Comparison of ENCODE assay signal across 19 mouse cellular contexts in the genomic region with DNA sequence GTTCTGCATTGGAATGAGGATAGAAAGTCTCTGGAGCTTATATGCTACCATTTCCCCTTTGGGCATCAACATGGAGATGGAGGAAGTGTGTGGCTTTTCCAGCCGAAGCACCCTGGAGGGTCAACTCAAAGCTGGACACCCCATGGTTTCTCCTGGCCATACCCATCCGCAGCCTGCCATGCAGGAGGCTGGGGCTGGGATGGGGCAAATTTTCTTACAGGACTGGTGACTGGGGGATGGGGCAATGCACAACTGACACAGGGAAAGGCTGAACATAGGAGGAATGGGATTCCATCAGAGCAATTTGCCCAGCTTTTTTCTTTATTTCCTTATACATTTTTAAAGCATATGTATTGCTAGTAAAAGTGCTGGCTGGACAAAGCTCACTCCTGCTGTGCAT.
DNase-seq lines count a peak whose midpoint lies in the region; ATAC-seq and TF ChIP-seq lines count a peak whose summit lies in the region.
"Had no signal": no experiment of that assay in that cellular context is flagged by ENCODE, and none has a peak within 500 bp of the region (broad histone marks: within the 10 kb centered on the region; RNA-seq: fewer than 3 reads in every experiment).

No protein-coding gene starts in this region.

- no peaks in the 10 kb centered on the region for H3K27me3 ChIP-seq in neural tube, embryonic 14.5 days (ENCODE audit: control insufficient read depth, insufficient read depth, low read length)
- H3K27me3 ChIP-seq in neural tube, embryonic 15.5 days (replicated peaks) = no peaks in the 10 kb centered on the region
- H3K27me3 ChIP-seq: embryonic facial prominence, embryonic 12.5 days had no signal

- H3K9me3 ChIP-seq in neural tube, embryonic 14.5 days (ENCODE audit: control insufficient read depth, low read length) = no peaks in the 10 kb centered on the region
- H3K9me3 ChIP-seq in neural tube, embryonic 15.5 days (replicated peaks) = no peaks in the 10 kb centered on the region
- H3K9me3 ChIP-seq: embryonic facial prominence, embryonic 12.5 days; embryonic facial prominence, embryonic 15.5 days; forebrain, embryonic 12.5 days had no signal

- H3K4me1 ChIP-seq in neural tube, embryonic 14.5 days (ENCODE audit: control insufficient read depth, insufficient read depth, low read length) = no peaks in the 10 kb centered on the region
- no peaks in the 10 kb centered on the region for H3K4me1 ChIP-seq in neural tube, embryonic 15.5 days
- H3K4me1 ChIP-seq: embryonic facial prominence, embryonic 12.5 days; embryonic facial prominence, embryonic 15.5 days had no signal

- H3K4me3 ChIP-seq in layer of hippocampus, adult 2 months = no peak overlapping the region
- no peak overlapping the region for H3K4me3 ChIP-seq in neural tube, embryonic 14.5 days (ENCODE audit: low read depth, low read length)
- H3K4me3 ChIP-seq in neural tube, embryonic 15.5 days (replicated peaks) = no peak overlapping the region
- H3K4me3 ChIP-seq: embryonic facial prominence, embryonic 12.5 days; embryonic facial prominence, embryonic 15.5 days; forebrain, embryonic 12.5 days had no signal

- TF ChIP-seq CTCF in layer of hippocampus, adult 2 months (conservative IDR thresholded peaks at IDR 0.05) = no peak

- no peak for ATAC-seq in neural tube, embryonic 14.5 days (ENCODE audit: low read depth)
- ATAC-seq in neural tube, embryonic 15.5 days (ENCODE audit: low FRiP score) = no peak
- ATAC-seq: CD4-positive, CD25-positive, alpha-beta regulatory T cell, adult 4 months; inflammation-experienced regulatory T-cells, adult 6 months; intestine, embryonic 16.5 days had no signal

- no peaks in the 10 kb centered on the region for H3K36me3 ChIP-seq in neural tube, embryonic 14.5 days (ENCODE audit: control insufficient read depth, insufficient read depth, low read length)
- no peaks in the 10 kb centered on the region for H3K36me3 ChIP-seq in neural tube, embryonic 15.5 days
- H3K36me3 ChIP-seq: embryonic facial prominence, embryonic 12.5 days; embryonic facial prominence, embryonic 15.5 days; forebrain, embryonic 12.5 days had no signal

- H3K27ac ChIP-seq in layer of hippocampus, adult 2 months = peak overlapping the region; percentile 73
- 0 out of 2 replicates have a peak overlapping the region, but pooled peaks have one; percentile 22 for H3K27ac ChIP-seq in neural tube, embryonic 14.5 days (ENCODE audit: low read depth, low read length)
- H3K27ac ChIP-seq in neural tube, embryonic 15.5 days (replicated peaks) = 0 out of 2 replicates have a peak overlapping the region, but pooled peaks have one; percentile 39
- H3K27ac ChIP-seq: embryonic facial prominence, embryonic 12.5 days; embryonic facial prominence, embryonic 15.5 days; forebrain, embryonic 12.5 days; hindbrain, embryonic 14.5 days; hindbrain, postnatal 0 days had no signal

- DNase-seq in cerebellum, postnatal 14 days = peak; percentile 19 to 64
- DNase-seq in cerebellum, adult 9-11 months = no peak
- no peak for DNase-seq in layer of hippocampus, adult 2 months (ENCODE audit: low spot score in 2 of 2)
- DNase-seq in layer of hippocampus, postnatal 14 days (ENCODE audit: low spot score in 2 of 2) = no peak
- DNase-seq: adrenal gland, adult 2 months; adrenal gland, postnatal 14 days; gastrocnemius, postnatal 36 days; heart, adult 11 months had no signal

- no peak overlapping the region for H3K4me2 ChIP-seq in neural tube, embryonic 14.5 days (ENCODE audit: low read depth, low read length)
- no peak overlapping the region for H3K4me2 ChIP-seq in neural tube, embryonic 15.5 days
- H3K4me2 ChIP-seq: embryonic facial prominence, embryonic 12.5 days; embryonic facial prominence, embryonic 15.5 days; forebrain, embryonic 12.5 days; heart, embryonic 11.5 days; hindbrain, embryonic 14.5 days had no signal

- WGBS in neural tube, embryonic 14.5 days = 72% methylated on average over 2 of the region's 2 CpGs
- whole genome bisulfite sequencing in neural tube, embryonic 15.5 days = 70% methylated on average over 2 of the region's 2 CpGs

- no peak overlapping the region for H3K9ac ChIP-seq in neural tube, embryonic 14.5 days (replicated peaks; ENCODE audit: low read depth, low read length)
- no peak overlapping the region for H3K9ac ChIP-seq in neural tube, embryonic 15.5 days (replicated peaks)
- H3K9ac ChIP-seq: embryonic facial prominence, embryonic 12.5 days; embryonic facial prominence, embryonic 15.5 days; forebrain, embryonic 12.5 days; hindbrain, embryonic 14.5 days had no signal

Comparison
In these comparisons a context has a peak if more than half of its experiments do, and no peak if none do; other contexts are left out.
1. DNase-seq: peak in cerebellum, postnatal 14 days (2 of 2); none in cerebellum, adult 9-11 months (single experiment), layer of hippocampus, adult 2 months (0 of 2) and layer of hippocampus, postnatal 14 days (0 of 2).
2. H3K27ac ChIP-seq: peak in every context shown above with its lines; median percentile 73 in layer of hippocampus, adult 2 months; 39 in neural tube, embryonic 15.5 days; 22 in neural tube, embryonic 14.5 days.